Mouse (Mus musculus): Measurements from ENCODE around the gene Emc7. TPM values are rescaled to one million over a fixed set of nuclear protein-coding genes. Genes with fewer than 3 reads are reported as not detected.

Gene Emc7
- total RNA-seq, 4 experiments from 2014 or later: 42.8 to 48.1 (median 46.4) TPM

DNA sequence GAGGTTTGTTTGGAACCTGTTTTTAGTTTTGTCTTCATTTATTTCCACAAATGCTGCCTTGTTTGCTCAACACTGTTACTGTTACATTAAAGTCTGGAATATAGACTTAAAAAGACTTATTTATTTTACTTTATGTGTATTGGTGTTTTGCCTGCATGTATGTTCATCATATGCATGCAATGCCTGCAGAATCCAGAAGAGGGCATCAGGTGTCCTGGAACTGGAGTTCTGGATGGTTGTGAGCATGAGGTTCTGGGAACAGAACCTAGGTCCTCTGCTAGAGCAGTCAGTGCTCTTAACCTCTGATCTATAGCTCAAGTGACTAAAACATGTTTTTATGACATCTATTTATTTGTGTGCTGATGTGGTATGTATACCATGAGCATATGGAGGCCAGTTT, 63.7 kb downstream of the Emc7 start:
- DNase-seq (ENCODE audit: low spot score in 2 of 2): no peak

DNA sequence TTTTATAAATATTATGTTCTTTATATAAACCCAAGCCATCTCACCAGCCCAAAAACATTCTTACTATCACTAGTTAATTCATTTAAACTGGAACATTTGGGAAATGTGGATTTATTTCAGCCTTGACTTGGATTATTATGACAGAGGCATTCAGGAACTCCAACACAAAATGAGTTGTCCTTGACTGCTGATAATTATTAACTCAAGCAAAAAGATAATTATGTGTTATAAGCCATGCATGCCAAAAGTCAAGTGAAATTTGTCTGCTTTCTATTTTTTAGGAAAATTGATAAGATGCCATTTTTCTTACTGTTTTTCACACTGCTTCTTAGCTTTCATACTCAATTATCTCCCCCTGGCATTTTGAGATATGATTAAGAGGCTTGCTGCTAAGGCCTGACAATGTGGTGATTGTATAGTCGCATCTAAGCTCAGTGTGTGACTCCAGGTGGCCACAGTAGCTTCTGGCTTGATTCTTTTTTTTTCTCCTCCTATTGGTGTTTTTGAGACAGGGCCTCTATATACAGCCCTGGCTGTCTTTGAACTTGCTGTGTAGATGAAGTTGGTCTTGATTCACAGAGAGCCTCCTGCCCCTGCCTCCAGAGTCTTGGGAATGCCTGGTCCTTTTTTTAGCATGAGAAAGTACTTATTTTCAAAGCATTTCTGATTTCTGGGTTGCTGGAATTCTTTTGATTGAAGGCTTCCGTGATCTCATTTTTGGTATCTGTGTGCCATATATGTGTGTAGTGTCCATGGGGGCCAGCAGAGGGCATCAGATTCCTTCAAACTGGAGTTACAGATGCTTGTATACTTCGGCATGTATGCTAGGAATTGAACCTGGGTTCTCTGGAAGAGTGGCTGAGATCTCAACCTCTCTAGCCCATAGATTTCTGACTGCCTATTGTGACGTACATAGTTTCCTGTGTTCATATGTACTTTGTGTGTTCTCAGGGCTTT, 66.0 kb downstream of the Emc7 start:
- no peak for DNase-seq (ENCODE audit: low spot score in 2 of 2)

Other genes starting within 250 kb of the Emc7 start
- 10 to 100 TPM; 82.2 to 88.5 (median 84.5) TPM for gene Lpcat4, start 215.5 kb upstream of the Emc7 start, total RNA-seq (2022)
- gene Nutm1, start 195.7 kb upstream of the Emc7 start, total RNA-seq (2022): not detected
- 10 to 100 TPM; 44.3 to 56.8 (median 50.6) TPM for gene Nop10, start 193.1 kb upstream of the Emc7 start, total RNA-seq (2022)
- gene Slc12a6, start 189.2 kb upstream of the Emc7 start, total RNA-seq (2022): 100 to 1,000 TPM in 3 of 4 experiments, 10 to 100 TPM in 1; 92.5 to 117 (median 109) TPM
- gene Gm21985, start 188.7 kb upstream of the Emc7 start, total RNA-seq (2022): 1 to 10 TPM in 3 of 4 experiments, under 1 TPM in 1; 0.96 to 3.1 (median 2.8) TPM
- gene Emc4, start 87.0 kb upstream of the Emc7 start, total RNA-seq (2022): 100 to 1,000 TPM; 125 to 129 (median 127) TPM
- gene Katnbl1, start 75.8 kb upstream of the Emc7 start, total RNA-seq (2022): 10 to 100 TPM; 10.6 to 14.5 (median 11.1) TPM
- gene Chrm5, start 25.8 kb downstream of the Emc7 start, total RNA-seq (2022): 1 to 10 TPM; 5.4 to 9.7 (median 7.4) TPM
- 10 to 100 TPM in 2 of 4 experiments, 1 to 10 TPM in 2; 8.1 to 11.5 (median 10.0) TPM for gene Aven, start 38.0 kb downstream of the Emc7 start, total RNA-seq (2022)

All from layer of hippocampus, adult 8-10 months (tissue).